Mouse (Mus musculus): ENCODE measurements at regions not wholly inside any gene's neighbourhood (a gene's known extent, or its start where the extent isn't known, plus 50 kb on each side); places are given as distances from the start of the nearest gene placed in this dataset.

DNA sequence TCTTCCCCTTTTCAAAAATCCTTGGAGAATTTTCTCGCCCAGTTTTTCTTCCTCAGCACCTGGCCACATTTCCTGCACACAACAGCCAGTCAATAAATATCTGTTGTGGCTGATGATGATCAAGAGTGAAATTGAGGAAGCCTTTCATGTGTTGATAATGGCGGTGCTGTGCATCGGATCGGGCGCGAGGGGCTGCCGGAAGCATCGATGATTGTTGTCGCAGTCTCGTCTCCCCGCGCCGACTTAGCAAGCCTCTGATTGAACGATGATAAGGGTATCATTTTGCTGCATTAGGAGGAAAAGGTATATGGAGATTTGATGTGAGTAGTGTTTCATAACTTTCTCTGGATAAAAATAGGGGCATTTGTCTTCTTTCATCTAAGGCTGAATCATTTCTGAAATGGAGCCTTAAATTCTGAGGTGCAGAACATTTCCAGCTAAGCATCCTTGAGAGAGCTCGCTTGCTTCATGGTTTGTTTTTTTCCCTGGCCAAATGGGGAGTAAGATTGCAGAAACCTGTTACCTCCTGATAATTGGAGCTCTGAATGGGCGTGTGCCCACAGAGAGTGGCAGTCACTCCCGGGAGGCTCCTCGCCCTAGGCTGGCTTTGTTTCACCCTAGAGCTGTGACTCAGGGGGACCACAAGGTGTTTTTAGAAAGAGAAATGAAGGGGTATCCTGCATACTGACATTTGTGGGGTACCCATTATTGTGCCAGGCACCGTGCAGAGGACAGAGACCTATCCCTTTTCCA, 94.8 kb upstream of the Podxl start:
- no peak for DNase-seq (ENCODE audit: low read depth, low spot score)

DNA sequence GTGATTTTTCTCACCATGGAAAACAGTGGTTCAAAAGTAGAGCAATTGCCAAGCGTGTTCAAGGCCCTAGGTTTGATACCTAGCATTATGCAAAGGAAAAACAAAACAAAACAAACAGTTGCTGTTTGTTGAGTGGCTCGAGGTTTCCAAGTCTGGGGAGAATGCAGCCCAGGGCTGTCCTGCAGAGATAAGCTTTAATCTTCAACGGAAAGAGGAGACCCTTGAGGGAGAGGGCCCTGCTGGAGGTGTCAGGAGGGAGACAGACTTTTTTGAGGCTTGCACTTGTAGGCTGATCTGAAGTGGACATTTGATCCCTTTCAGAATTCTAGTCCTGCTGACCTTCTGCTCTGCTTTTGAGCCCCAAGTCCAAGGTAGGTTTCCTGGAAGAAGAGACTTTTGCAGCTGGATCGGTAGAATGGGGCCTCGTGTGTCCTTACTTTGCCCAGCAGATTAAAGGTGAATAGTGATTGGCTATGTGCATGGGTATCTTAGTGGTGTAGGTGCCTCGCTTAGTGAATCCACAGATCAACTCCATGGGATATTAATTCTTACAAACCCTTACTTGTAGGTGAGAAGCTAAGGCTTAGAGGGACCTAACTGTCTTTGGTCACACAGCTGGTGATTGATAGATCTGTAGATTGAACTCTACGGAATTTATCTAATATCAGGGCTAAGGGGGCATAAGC, 87.2 kb upstream of the Podxl start:
- DNase-seq (ENCODE audit: low read depth, low spot score), result no peak

DNA sequence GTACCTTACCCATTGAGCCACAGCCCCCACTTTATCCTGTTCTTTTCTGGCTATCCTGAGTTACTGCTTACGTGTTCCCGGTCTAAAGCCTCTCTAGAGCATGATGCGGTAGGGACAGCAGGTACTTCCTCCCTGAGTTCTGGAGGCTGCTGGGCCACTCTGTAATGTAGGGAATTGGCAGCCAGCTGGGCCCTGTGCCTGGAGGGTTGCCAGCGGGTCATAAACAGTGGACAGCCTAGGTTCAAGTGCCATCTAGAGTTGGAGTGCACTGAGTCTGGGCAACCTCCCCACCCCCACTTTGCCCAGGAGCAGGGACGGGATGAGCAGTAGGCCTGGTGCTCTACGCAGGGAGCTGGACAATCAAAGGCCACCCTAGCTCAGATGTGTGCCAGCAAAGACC, 81.5 kb upstream of the Podxl start:
- DNase-seq (ENCODE audit: low read depth, low spot score), result no peak

DNA sequence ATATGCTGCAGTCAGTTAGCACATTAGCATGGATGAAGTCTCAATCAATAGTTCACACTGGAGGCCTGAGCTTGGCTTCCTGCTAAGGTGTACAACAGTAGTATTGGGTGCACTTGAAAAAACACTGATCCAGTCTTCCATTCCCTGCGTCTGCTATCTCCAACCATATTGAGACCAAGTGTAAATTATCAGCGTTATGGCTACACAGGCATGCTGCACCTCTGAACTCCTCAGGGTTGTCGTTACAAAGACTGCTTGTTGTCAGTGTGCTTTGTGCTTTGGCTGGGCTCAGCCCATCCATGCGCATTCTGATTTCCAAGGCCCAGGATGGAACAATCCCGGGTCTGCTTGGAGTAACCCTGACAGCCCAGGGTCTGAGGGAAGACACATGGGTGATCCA, 80.7 kb upstream of the Podxl start:
- no peak for DNase-seq (ENCODE audit: low read depth, low spot score)

DNA sequence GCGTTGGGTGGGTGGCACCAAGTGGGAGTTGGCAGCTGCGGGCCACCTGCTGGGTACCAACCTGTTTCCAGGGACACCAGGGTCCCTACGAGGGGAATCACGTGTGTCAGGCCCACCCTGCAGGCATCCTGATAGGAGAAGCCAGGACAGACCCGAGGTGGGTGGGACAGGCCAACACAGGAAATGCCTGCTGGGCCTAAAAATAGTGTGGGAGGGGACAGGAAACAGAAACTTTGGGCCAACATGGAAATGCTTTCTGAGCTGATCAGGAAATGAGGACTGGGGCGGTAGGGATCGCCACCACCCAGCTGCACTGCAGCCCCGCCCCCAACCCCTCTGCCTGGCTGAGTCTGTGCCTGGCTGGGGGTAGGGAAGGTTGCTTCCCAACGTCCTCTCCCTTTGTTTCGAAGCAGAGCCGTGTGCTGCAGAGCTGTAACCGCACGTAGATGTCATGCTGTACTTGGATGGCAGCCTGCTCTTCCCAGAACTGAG, 78.7 kb upstream of the Podxl start:
- no peak for DNase-seq (ENCODE audit: low read depth, low spot score)

DNA sequence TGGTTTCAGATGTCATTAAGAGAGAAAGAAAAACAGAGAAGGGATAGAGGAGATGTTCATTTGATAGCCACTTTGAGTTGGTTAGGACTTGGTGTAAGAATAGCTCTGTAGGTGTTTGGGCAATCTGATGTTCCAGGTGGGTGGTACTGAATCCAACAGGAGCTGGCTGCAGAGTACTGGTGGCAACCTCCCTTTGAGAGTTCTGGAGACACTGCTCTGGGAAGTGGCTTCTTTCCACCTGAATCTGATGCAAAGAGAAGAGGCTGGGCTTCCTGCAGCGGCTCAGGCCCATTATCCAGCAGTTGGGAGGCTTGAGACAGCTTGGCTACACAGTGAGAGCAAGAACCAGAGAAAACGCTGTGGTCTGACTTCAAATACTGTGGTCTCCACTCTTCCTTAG, 77.0 kb upstream of the Podxl start:
- DNase-seq (ENCODE audit: low read depth, low spot score), result no peak

DNA sequence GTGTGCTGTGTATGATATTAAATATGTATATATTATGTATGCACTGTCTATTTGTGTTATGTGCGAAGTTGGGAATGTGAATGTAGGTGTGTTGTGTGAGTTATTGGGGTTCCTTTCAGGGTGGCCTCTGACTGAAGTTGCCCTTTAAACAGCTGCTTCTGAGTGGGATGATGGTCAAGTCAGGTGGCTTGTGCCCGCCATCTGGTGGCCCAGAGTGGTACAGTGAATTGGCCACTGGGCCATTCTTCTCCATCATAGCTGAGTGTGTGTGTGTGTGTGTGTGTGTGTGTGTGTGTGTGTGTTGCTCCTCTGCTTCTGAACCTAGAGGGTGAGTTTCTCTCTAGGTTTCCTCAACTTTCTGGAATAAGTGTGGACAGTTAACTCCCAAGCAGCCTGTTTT, 75.7 kb upstream of the Podxl start:
- no peak for DNase-seq (ENCODE audit: low read depth, low spot score)

DNA sequence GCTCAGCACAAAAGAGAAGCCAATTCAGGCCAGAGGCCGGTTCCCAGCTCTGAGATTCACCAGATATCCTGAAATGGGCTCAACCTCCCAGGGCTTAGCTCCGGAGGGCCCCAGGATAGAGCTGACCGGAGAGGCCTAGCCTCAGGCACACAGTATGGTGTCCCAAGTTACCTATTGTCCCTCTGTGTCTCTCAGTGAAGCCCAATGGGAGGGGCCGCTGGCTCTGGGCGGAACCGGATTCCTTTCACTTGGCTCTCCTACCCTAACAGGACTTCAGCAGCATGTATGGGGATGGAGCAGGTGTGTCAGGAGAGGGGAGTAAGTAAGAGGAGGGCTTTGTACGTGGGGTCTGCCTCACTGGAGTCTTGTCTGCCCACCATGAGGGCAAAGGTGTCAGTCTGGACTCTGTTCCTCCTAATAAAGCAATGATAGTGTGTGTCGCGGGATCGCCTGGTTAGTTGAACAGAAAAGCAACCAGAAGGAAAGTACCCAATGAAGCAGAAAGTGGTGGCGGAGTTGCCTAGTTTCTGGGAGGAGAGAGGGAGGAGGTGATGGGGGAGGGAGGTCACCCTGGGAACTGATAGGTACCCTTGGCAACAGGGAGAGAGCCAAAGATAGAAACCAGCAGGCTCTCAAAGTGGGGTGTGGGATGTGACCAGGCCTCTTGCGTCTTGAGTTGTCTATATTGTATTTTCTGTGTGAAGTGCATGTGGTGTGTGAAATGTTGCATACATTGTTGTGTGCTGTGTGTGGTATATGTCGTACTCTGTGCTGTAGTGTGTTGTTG, 74.8 kb upstream of the Podxl start:
- no peak for DNase-seq (ENCODE audit: low read depth, low spot score)

DNA sequence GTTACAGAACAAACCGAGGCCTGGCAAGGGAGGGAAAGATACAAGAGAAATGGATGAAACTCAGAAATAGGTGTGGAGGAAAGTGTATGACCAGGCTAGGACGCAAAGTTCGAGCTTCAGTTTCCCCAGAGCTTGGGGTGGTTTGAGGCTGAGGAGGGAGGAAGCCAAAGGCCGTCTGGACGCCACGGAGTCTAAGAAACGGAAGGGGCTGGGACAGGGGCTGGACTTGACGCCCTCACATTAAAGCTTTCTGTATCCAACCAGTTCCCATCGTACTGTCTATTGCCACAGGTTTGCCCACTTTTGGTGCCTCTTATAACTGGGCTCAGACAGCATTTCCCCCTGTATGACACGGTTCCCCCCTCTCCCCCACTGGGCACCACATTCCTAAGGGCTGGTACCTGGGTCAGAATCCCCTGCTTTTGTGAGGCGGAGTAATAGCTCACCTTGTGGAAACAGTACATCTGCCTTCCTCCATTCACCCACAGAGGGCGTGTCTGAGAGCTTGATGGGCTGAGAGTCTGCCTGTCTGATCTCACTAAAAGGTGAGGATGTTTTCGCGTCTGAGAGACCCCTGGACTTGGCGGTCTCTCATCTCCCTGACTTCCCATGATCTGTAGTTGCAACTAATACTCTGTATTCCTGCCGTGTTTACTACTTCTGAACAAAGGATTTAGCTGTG, 73.7 kb upstream of the Podxl start:
- DNase-seq (ENCODE audit: low read depth, low spot score), result no peak

DNA sequence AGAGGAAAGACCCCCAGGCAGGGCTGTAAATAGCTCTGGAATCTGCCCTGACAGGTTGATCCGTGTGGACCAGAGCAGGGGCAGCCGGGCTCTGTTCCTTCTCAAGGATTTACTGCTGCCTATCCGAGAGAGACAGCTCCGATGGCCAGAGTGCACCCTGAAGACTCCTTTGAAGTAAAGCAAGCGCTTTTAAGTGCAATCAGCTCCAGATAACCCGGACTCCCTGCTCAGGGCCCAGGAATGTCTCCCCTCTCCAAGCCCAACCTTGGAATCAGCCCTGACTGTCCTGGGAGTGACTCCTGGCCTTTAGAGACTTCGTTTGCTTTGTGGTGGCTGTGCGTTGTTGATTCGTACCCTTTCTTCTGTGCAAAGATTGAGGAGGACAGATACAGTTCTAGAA, 73.2 kb upstream of the Podxl start:
- no peak for DNase-seq (ENCODE audit: low read depth, low spot score)

DNA sequence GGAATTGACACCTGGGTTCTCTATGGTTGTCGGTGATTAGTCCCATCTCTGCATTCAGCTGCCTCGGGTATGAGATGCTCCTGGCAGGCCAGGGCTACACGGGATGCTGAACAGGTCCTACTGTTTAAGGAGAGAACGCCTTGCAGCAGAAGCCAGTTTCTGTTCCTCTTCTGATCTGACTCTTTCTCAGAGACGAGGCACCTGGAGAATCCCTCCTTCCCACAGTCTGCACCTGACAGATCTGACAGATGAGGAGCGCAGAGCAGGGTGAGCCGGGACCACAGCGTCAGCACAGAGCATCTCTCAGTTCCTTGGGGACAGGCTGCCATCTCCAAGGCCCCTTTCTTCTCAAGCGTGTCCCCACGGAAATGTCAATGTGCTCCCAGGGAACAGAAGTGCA, 68.7 kb upstream of the Podxl start:
- no peak for DNase-seq (ENCODE audit: low read depth, low spot score)

DNA sequence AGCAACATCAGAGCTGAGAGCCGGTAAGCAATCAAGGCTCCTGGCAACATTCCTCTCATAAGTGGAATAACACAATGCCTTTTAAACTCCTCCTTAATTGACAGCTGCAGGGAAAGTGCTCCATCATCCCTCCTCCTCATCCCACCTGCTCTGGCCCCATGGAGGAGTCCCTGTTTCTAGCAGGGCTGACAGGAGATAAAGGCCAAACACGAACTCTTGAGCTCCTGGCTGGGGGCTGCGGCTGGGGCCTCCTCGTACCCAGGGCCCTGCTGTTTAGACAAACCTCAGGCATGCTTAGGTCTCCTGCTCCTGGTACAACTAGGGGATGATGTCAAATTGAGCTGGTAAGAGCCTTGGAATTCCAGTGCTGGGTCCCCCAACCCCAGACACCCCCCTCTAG, 66.2 kb upstream of the Podxl start:
- DNase-seq (ENCODE audit: low read depth, low spot score), result no peak

DNA sequence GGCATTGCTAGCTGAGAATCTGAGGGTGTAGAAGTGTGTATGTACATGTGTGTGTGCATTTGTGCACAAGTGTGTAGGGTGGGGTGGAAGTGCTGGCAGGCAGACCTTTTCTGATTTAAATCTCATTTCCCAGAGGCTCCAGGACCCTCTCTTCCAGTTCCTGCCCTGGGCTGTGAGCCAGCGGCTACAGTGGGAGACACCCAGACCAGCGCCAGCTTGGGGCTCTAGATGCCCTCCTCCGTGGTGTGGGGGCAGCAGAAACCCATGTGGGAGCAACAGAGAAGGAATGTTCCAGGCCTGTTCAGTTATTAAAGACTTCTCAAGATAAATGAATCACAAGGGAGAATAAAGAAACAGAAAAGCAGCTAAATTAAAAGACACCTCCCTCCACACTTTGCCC, 64.1 kb upstream of the Podxl start:
- no peak for DNase-seq (ENCODE audit: low read depth, low spot score)

DNA sequence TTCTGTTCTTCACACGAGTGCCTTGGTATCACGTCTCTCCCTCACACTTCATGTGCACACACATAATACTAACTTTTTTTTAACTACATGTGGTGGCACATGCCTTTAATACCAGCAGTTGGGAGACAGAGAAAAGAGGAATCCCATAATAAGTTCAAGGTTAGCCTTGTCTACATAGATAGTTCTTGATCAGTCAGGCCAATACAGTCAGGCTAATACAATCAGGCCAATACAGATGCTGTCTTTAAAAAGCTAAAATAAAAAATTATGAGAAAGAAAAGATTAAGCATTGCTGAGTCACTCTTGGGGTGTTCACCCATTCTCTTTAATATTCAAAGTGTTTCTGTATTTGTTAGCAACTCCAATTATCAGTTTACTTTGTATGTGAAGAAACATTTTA, 61.3 kb upstream of the Podxl start:
- DNase-seq (ENCODE audit: low read depth, low spot score), result no peak

DNA sequence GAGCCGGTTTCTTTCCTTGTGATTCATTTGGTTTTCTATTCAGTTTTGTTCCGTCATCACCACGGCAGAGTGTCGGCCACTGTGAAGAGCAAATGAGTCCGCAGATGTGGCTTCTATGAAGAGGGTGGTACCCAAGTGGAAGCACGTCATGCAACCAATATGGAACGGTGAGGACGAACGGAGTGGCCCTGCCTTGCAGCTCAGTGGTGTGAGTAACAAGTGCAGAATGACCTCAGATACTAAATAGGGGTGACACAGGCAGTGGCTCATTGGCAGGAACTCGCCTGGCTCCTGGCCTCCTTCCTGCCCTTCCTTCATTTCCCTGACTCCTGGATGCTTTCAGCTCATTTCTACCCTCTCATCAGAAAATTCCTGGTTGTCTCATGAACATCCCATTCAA, 60.6 kb upstream of the Podxl start:
- DNase-seq (ENCODE audit: low read depth, low spot score), result no peak

DNA sequence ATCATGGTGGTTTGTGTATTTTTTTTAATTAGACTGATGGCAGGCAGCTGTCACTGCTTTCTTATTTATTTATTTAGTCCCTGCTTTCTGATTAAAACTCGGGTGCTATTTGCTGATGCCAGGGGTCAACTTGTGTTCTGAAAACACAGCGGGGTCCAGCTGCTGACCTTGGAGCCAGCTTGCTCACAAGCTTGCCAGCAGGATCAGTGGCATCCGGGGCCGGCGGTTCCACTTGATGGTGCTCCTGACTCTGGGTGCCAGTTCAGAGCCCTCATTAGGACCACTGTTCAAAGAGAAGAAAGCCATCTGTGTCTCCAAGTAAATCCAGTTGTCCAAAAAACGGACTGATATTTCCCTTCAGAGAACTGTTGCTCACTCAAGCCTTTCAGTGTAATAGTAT, 57.2 kb upstream of the Podxl start:
- no peak for DNase-seq (ENCODE audit: low read depth, low spot score)

DNA sequence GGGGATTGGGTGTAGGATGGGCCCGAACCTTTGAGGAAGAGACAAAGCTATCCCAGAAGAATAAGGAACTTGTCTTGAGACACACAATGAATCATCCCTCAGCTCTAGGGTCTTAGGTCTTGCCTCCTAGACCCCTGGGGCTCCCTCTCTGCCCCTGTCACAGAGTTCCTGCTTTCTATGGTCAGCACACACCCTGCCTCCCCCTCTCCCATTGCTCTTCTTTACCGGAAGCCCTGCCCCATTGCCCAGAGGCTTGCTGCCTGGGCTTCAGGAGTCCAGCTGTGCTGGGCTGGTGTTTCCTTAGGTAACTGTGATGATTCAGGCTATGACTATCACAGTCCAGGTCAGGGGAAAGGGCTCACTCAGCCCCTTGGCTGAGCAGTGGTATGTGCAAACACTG, 55.1 kb upstream of the Podxl start:
- DNase-seq (ENCODE audit: low read depth, low spot score), result no peak

DNA sequence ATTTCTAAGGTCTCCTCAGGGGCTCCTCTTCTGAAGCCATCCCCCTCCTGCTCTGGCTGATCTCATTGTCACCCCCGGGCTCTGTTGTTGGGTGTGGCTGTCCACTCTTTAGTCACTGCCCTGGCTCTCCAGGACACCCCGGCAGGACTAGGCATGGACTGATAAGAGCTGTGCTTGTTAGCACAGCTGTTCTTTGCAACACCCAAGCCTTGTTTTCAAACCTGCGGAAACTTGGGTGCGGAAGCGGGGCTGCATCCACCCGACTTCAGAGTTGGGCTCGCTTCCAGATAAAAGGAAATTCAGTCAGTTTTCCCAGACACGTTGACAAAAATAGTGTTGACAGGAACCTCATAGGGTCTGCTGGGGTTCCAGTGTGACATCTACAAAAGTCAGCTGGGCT, 53.6 kb upstream of the Podxl start:
- no peak for DNase-seq (ENCODE audit: low read depth, low spot score)

DNA sequence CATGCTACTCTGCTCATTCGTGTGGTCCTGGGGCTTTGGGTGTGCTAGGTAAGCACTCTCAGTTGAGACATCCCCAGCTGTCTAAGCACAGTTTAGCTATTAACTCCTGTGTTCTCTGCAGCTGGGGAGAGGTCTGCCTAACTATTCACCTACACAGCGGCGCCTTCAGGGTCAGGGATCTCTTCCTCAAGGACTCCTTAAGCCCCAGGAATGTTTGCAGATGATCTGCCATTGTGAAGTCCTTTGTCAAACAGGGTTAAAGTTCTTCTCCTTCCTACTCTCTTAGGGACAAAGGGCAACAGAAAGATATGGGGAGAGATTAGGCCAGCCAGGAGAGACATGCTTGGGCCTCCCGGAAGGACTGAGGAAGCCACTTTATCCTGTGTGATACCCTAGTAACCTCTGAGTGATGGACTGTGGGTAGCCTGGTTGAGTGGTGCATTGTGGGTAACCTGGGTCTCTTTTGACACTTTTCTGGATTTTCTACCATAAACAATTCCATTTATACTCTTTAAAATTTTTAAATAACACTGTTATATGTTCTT, 51.7 kb upstream of the Podxl start:
- DNase-seq (ENCODE audit: low read depth, low spot score), result no peak

DNA sequence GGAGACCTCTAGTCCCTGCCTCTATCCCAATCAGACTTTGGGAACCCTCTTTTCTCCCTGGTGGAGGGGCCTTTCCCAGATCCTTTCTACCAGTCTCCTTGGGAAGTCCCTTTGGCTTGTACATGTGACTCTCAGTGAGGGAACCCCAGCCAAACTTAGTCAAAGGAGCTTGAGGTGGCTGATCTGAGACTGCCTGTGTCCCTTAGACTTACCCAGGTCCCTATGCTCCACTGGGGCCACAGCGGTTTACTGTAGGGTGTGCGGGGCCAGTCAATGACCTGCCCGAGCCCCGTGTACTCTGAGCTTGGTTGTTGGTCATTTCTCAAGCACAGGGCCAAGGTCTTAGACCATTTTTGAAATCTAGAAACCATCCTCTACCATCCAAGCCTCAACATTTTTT, 50.8 kb upstream of the Podxl start:
- no peak for DNase-seq (ENCODE audit: low read depth, low spot score)

DNA sequence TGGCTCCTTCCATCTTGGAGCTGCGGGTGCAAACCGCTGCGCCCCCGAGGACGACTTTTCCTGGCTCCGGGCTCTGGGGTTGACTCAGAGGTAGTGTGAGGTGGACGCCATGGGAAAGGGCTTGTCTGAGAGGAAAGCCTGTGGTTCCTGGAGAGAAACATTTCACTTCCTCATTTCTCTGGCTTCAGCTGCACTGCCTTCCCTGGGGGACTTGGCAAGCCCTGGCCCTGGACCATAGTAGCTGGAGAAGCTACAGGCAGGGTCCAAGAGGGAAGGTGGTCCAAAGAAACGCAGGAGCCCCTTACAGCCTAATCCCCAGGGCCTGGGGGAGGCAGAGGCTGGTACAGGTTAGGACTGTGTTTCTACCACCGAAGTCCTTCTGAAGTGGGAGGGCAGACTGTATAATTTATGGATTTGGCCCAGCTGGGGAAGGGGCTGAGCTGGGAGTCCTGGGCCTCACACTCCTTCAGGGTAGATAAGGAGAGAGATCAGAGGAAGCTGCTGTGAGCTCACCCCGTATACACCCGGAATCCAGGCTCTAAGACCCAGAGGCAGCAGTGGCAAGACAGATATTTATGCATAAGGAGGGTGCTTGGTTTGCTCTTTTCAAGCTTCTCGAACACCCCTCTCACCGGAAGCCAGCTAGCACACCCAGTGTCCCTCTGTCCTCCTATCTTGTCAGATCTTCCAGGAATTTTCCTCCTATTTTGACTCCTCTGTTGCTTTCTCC, 50.0 kb upstream of the Podxl start:
- no peak for DNase-seq (ENCODE audit: low read depth, low spot score)
